Mouse (Mus musculus) urinary bladder, postnatal 14 days (tissue): Measurements from ENCODE around the gene Nudc.

Experiments
- DNase-seq: peaks from one replicate; pipeline ENCODE4 v3.0.0; 2021; ENCODE audit warnings: low spot score

The Nudc gene

DNA sequence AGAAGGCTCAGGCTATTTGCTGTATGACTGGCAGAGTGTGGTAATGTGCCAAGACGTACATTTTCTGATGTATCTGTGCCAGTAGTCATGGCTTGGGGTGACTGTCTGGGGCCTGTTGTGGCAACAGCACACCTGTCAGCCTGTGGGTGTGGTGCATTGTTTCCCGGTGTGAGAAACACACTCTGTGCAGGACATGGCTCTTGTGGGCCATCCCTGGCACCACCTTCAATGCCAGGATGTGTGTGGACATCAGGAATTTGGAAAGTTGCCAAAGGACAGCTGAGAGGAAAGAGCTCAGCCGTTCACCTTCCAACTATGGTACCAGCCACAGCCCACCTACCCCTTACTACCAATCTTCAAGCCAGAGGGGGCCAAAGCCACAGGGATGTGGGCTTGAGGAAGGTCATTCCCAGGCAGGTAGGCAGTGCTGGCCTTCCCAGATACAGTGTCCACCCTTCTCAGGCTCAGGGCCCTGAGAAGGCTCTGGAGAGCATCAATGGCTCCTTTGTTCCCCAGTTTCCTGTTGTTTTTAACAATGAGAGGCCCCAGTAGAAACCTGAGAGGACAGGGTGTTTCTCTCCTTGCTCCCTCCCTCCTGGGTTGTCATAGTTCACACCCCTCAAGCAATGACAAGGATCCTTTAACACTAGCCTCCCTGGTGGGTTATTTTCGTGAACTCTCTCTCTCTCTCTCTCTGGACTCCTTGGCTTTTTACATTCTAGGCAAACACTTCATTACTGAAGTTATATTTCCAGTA lies 56.1 kb downstream of the Nudc start:
- DNase-seq = no peak

GRCm38 (mm10) chr4:133488619-133489392 lies 57.0 kb downstream of the Nudc start:
- DNase-seq = peak; percentile 32

- no peak for DNase-seq
Observed at GRCm38 (mm10) chr4:133486673-133487357, 59.0 kb downstream of the Nudc start.

DNA sequence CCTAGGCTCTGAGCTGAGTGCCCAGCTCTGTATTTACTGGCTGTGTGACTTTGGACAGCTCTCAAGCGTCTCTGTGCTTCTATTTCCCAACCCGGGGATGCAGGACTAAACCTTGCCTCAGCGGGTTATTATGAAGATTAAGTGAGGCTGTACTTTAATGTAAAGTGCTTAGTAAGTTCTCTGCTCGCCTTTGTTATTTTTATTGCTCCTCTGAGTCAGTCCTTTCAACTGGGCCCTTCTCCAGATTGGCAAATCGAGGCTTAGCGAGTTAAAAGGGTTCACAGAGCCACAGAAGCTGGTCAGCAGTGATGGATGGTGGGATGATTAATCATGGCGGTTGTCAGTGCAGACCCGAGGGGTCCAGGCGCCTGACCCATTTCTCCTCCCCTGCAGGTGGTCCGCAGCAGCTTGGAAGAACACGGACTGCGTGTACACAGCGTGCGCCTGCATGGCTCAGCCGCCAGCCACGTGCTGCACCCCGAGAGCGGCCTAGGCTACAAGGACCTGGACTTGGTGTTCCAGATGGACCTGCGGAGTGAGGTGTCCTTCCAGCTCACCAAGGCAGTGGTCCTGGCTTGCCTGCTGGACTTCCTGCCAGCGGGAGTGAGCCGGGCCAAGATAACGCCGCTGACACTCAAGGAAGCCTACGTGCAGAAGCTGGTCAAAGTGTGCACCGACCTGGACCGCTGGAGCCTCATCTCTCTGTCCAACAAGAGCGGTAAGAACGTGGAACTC lies 59.9 kb downstream of the Nudc start:
- no peak for DNase-seq

GRCm38 (mm10) chr4:133484266-133485025 lies 61.4 kb downstream of the Nudc start:
- peak; percentile 82 for DNase-seq
